ENCODE assay signal across 19 mouse cellular contexts in the genomic region with DNA sequence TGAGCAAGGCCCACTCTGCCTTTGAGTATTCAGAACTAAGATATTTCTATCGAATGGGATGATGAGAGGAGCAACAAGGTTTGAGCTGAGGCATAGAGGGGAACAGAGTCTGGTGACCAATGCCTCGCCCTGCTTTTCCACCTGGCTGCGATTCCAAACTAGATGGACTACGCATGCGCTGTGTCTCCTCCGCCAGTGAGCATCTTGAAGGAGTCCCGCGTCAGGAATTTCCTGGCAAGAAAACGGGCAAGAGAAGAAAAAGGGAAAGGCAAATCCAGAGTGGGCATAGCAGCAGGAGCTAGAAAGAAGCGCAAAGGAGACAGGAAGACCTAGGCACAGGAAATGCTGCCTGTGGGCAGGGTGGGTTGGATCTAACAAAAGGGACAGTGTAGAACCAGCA. TPM values are rescaled to one million over a fixed set of nuclear protein-coding genes. Genes with fewer than 3 reads are reported as not detected.
DNase-seq lines count a peak whose midpoint lies in the region; ATAC-seq lines count a peak whose summit lies in the region.
"Had no signal": no experiment of that assay in that cellular context is flagged by ENCODE, and none has a peak within 500 bp of the region (broad histone marks: within the 10 kb centered on the region; RNA-seq: fewer than 3 reads in every experiment).

No protein-coding gene starts in this region.

- no peak for ATAC-seq in forebrain, embryonic 12.5 days (ENCODE audit: low FRiP score)
- ATAC-seq in midbrain, embryonic 15.5 days (replicated peaks): no peak
- ATAC-seq: forebrain, postnatal 0 days; liver, embryonic 12.5 days had no signal

- peaks cover 34% of the 10 kb centered on the region for H3K4me1 ChIP-seq in forebrain, embryonic 12.5 days
- H3K4me1 ChIP-seq in forebrain, embryonic 10.5 days: peaks cover 35% of the 10 kb centered on the region
- peaks cover 42% of the 10 kb centered on the region for H3K4me1 ChIP-seq in midbrain, embryonic 10.5 days
- peaks cover 38% of the 10 kb centered on the region for H3K4me1 ChIP-seq in midbrain, embryonic 15.5 days
- H3K4me1 ChIP-seq: liver, embryonic 12.5 days had no signal

- 80% methylated on average over 10 of the region's 10 CpGs for WGBS in forebrain, embryonic 12.5 days
- 83% methylated on average over 10 of the region's 10 CpGs for WGBS in forebrain, embryonic 10.5 days
- 83% methylated on average over 10 of the region's 10 CpGs for WGBS in midbrain, embryonic 10.5 days
- 84% methylated on average over 10 of the region's 10 CpGs for WGBS in midbrain, embryonic 15.5 days

- no peak overlapping the region for H3K4me2 ChIP-seq in forebrain, embryonic 12.5 days
- no peak overlapping the region for H3K4me2 ChIP-seq in midbrain, embryonic 15.5 days
- H3K4me2 ChIP-seq: embryonic facial prominence, embryonic 12.5 days; heart, embryonic 11.5 days; hindbrain, embryonic 12.5 days; liver, embryonic 12.5 days had no signal

- H3K4me3 ChIP-seq in forebrain, embryonic 12.5 days (replicated peaks): no peak overlapping the region
- no peak overlapping the region for H3K4me3 ChIP-seq in forebrain, embryonic 10.5 days
- no peak overlapping the region for H3K4me3 ChIP-seq in midbrain, embryonic 10.5 days
- H3K4me3 ChIP-seq in midbrain, embryonic 15.5 days: no peak overlapping the region
- H3K4me3 ChIP-seq: embryonic facial prominence, embryonic 12.5 days; gastrocnemius, adult 2 months; hindbrain, embryonic 12.5 days; liver, embryonic 12.5 days had no signal

- no peak overlapping the region for H3K27ac ChIP-seq in forebrain, embryonic 12.5 days
- no peak overlapping the region for H3K27ac ChIP-seq in forebrain, embryonic 10.5 days
- peak overlapping the region; percentile 29; the same call in 1 of the 2 replicates for H3K27ac ChIP-seq in midbrain, embryonic 10.5 days (replicated peaks)
- H3K27ac ChIP-seq in midbrain, embryonic 15.5 days: no peak overlapping the region
- H3K27ac ChIP-seq: embryonic facial prominence, embryonic 12.5 days; gastrocnemius, adult 2 months; hindbrain, embryonic 12.5 days; liver, embryonic 12.5 days had no signal

- no peaks in the 10 kb centered on the region for H3K36me3 ChIP-seq in forebrain, embryonic 12.5 days (replicated peaks)
- peaks cover under 1% of the 10 kb centered on the region for H3K36me3 ChIP-seq in forebrain, embryonic 10.5 days (replicated peaks)
- H3K36me3 ChIP-seq in midbrain, embryonic 10.5 days: peaks cover under 1% of the 10 kb centered on the region; the same call in 1 of the 2 replicates
- no peaks in the 10 kb centered on the region for H3K36me3 ChIP-seq in midbrain, embryonic 15.5 days (replicated peaks)
- H3K36me3 ChIP-seq: hindbrain, embryonic 12.5 days; liver, embryonic 12.5 days had no signal

- H3K27me3 ChIP-seq in forebrain, embryonic 12.5 days: peaks cover 15% of the 10 kb centered on the region; the same call in 1 of the 2 replicates
- peaks cover 15% of the 10 kb centered on the region; the same call in 1 of the 2 replicates for H3K27me3 ChIP-seq in forebrain, embryonic 10.5 days (ENCODE audit: poor library complexity, severe bottlenecking)
- H3K27me3 ChIP-seq in midbrain, embryonic 10.5 days (ENCODE audit: low read depth, poor library complexity, severe bottlenecking): peaks cover 12% of the 10 kb centered on the region; the same call in 1 of the 2 replicates
- H3K27me3 ChIP-seq in midbrain, embryonic 15.5 days (replicated peaks): no peaks in the 10 kb centered on the region
- H3K27me3 ChIP-seq: embryonic facial prominence, embryonic 12.5 days; hindbrain, embryonic 12.5 days; Patski had no signal

- no peak for DNase-seq in forebrain, embryonic 10.5 days (ENCODE audit: extremely low spot score, low spot score)
- no peak for DNase-seq in midbrain, embryonic 10.5 days (ENCODE audit: low spot score)
- peak; percentile 28 to 56 for DNase-seq in kidney, postnatal 25 days
- DNase-seq in spleen, postnatal 10 days (ENCODE audit: low spot score in 2 of 2): no peak
- no peak for DNase-seq in thymus, postnatal 14 days
- DNase-seq in ovary, adult 18-20 months (ENCODE audit: low spot score): no peak
- DNase-seq: adrenal gland, postnatal 10 days; cerebellum, adult 9-11 months; forebrain, postnatal 0 days; gastrocnemius, adult 2 months; heart, postnatal 14 days; thymus, postnatal 36 days had no signal

- 0 out of 2 replicates have a peak overlapping the region, but pooled peaks have one; percentile 29 for H3K9ac ChIP-seq in forebrain, embryonic 12.5 days
- no peak overlapping the region for H3K9ac ChIP-seq in midbrain, embryonic 15.5 days
- H3K9ac ChIP-seq: embryonic facial prominence, embryonic 12.5 days; forebrain, postnatal 0 days; hindbrain, embryonic 12.5 days; liver, embryonic 12.5 days had no signal

- H3K9me3 ChIP-seq in forebrain, embryonic 12.5 days: no peaks in the 10 kb centered on the region
- H3K9me3 ChIP-seq in forebrain, embryonic 10.5 days: no peaks in the 10 kb centered on the region
- no peaks in the 10 kb centered on the region for H3K9me3 ChIP-seq in midbrain, embryonic 10.5 days (replicated peaks)
- no peaks in the 10 kb centered on the region for H3K9me3 ChIP-seq in midbrain, embryonic 15.5 days
- H3K9me3 ChIP-seq: embryonic facial prominence, embryonic 12.5 days; hindbrain, embryonic 12.5 days; liver, embryonic 12.5 days had no signal

RNA-seq across cellular contexts. Expression of a gene that starts 11.0 kb away (rescaled TPM):
- 0.41 and 0.49 TPM in 2 replicates for polyA plus RNA-seq in forebrain, embryonic 12.5 days (2016; fragmentation: Nextera tagmentation; extraction: Ambion mirVana)
- 0.12 and 0.22 TPM in 2 replicates for polyA plus RNA-seq in forebrain, embryonic 10.5 days (2016; fragmentation: Nextera tagmentation; extraction: Ambion mirVana)
- polyA plus RNA-seq in midbrain, embryonic 10.5 days (2016; fragmentation: Nextera tagmentation; extraction: Ambion mirVana): 0.37 and 0.42 TPM in 2 replicates
- polyA plus RNA-seq in midbrain, embryonic 15.5 days (2015; fragmentation: Nextera tagmentation; extraction: Ambion mirVana): 0.70 and 1.3 TPM in 2 replicates

Comparison
In these comparisons a context has a peak if more than half of its experiments do, and no peak if none do; other contexts are left out.
1. DNase-seq: peak in kidney, postnatal 25 days (2 of 2); none in forebrain, embryonic 10.5 days (single experiment), midbrain, embryonic 10.5 days (single experiment), spleen, postnatal 10 days (0 of 2), thymus, postnatal 14 days (single experiment) and ovary, adult 18-20 months (single experiment).